Mouse (Mus musculus) liver, postnatal 0 days (tissue): ENCODE results near the gene Ambra1.

Source experiments
- CTCF ChIP-seq: sonication (generic); IDR thresholded peaks from 2 replicates; pipeline ENCODE4 v1.5.1; 2016; ENCODE audit warnings: antibody characterized with exemption, low read depth
- EP300 ChIP-seq: IDR thresholded peaks from 2 replicates; pipeline ENCODE4 v1.6.1; 2016; ENCODE audit warnings: antibody characterized with exemption, low read depth, mild to moderate bottlenecking

DNA sequence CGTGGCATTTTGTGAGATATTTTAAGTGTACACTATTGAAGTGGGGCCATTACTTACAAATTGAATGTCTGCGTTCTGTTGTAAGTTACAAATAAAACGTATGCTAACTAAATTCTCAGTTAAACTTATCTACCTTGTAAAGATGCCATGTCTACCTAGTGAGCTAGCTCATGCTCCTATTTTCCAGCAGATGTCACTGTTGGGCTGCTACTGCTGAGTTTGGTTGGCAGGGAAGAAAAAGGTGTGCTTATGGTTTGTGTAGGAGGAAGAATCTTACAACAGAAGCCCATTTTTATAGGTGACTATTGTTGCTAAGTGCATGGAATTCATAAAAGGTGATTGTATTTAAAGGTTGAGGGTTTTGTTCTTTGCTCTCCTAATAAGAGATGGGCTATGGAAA, 49.2 kb downstream of the Ambra1 start:
- TF ChIP-seq CTCF, result peak; percentile 86
- TF ChIP-seq EP300, result no peak
